Mouse (Mus musculus) right cerebral cortex, postnatal 14 days (tissue): ENCODE measurements around the gene Fam69a.
"Not testable (repeated sequence)": the region's sequence is repeated elsewhere in the genome, so short reads cannot be mapped to it uniquely, and the experiment has no call there.

Experiments
- DNase-seq: peaks from one replicate; pipeline ENCODE4 v3.0.0; 2022

Fam69a gene

GRCm38 (mm10) chr5:107978289-107979035 lies 8.4 kb downstream of the Fam69a start:
- no peak for DNase-seq

- no peak for DNase-seq
These were observed 9.1 kb downstream of the Fam69a start for GRCm38 (mm10) chr5:107977640-107978288.

DNA sequence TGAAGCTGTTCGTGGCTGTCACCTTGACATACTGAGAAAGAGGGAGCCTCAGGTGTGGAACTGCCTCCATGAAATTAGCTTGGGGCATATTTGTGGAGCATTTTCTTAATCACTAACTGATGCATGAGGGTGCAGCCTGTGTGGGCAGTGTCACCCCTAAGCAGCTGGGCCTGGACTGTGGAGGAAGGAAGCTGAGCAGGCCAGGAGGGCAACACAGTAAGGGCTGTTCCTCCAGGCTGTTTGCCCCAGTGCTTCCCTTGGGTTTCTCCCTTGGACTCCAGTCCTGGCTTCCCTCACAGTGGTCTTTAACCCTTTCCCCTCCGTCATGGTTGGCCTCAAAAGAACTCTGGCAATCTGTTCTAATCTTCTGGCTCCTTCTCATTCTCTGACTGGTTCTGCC lies 13.6 kb downstream of the Fam69a start:
- no peak for DNase-seq

DNA sequence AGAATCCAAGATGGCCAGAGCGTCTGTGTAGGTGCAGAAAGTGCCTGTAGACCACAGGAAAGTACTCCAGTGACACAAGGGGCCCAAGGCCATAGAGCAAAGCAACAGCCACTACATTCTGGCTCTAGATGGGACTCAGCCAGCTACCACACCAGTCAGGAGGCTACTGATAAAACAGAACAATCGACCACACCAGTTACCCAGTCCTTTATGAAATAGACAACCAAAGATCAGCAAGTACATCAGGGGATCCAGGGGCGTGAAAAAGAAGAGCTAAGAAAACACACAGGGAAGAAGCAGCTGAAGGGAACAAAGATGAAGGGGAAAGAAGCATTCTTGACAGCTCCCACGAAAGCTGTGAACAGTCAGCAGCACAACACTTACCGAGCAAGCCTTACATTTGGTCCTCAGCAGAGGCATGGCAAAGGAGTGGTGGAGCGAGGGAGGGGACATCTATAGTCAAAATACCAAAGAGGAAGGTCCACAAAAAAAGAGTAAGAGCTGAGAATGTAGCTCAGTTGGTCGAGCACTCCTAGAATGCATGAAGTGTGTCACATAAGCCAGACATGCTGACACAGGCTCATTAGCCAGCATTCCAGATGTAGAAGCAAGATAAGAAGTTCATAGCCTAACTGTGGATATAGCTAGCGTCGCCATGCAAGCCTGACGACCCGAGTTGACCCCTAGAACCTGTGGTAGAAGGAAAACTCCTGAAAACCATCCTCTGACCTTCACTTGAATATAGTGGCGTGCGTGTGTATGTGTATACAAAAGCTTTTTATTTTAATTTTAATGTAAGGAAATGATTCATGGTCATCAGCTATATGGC lies 14.2 kb downstream of the Fam69a start:
- DNase-seq, result no peak

DNA sequence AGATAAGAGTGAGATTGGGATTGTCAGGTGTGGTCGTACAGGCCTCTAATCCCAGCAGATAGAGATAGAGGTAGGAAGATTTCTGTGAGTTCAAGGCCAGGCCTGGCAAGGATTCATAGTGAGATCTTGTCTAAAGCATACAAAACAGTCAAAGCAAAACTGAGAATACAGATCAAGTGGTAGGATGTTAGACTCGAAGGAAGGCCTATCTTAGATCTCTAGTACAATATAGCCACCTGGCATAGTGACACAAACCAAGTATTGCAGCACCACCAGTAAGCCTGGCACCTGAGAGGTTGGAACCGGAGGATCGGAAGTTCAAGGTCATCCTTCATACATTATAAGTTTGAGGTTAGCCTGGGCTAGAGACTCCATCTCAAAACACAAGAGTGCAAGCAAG lies 15.8 kb downstream of the Fam69a start:
- DNase-seq, result no peak

GRCm38 (mm10) chr5:107969818-107970217 lies 17.1 kb downstream of the Fam69a start:
- not testable (repeated sequence) for DNase-seq

DNA sequence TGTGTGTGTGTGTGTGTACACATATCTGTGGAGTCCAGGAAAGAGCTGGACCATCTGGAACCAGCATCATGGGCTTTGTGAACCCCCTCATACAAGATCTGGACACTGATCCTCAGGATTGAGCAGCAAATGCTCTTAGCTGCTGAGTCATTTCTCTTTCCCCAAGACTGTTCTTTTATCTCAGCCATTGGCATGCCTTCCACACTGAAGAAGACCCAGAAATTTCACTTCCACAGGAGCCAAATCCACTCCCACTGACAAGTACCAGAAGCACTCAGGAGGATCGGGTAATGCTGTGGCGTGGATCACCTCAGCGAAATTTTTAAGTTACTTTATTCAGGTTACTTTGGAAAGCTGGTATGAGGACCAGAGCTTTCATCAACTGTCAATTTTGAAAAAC lies 18.8 kb downstream of the Fam69a start:
- no peak for DNase-seq

DNA sequence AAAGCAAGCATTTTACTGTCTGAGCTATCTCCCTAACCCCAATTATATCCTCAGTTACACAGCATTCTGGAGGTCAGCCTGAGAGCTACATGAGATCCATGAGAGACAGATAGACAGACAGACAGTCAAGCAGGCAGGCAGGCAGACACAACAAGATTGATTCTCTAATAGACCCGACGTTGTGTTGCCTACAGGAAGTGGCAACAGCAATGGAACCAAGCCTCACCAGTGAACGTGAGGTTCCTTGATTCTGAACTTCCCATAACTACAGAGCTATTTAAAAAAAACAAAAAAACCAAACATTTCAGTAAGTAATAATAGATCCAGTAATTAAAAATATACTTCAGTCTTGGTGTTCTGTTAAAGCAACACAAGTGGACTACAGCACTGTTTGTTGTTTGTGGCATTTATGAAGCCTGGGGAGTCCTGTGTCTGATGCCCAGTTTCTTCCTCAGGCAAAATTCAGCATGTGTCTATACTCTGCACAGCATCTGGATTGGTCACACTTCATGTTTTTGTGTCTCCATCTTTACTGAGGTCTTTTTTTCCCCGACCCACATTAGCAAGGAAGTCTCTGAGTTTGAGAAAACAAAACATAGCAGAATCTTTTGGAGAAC lies 19.9 kb downstream of the Fam69a start:
- no peak for DNase-seq

DNA sequence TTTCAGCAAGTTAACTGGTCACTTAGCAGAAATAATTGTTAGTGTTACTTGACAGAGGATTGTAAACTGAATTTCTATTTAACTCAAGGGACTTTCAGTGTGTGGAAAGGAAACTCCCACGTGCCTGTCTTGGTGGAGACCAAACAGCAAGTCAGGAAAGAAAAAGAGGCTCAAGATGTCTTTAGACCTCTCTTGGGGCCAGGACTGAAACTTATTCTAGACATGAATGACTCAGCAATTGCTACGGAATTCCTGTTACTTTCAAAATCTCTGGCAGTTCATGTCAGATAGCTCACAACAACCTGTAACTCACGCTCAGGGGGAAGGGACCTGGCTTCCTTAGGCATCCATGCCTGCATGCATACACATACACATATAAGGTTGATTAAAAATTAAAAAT lies 20.7 kb downstream of the Fam69a start:
- no peak for DNase-seq

DNA sequence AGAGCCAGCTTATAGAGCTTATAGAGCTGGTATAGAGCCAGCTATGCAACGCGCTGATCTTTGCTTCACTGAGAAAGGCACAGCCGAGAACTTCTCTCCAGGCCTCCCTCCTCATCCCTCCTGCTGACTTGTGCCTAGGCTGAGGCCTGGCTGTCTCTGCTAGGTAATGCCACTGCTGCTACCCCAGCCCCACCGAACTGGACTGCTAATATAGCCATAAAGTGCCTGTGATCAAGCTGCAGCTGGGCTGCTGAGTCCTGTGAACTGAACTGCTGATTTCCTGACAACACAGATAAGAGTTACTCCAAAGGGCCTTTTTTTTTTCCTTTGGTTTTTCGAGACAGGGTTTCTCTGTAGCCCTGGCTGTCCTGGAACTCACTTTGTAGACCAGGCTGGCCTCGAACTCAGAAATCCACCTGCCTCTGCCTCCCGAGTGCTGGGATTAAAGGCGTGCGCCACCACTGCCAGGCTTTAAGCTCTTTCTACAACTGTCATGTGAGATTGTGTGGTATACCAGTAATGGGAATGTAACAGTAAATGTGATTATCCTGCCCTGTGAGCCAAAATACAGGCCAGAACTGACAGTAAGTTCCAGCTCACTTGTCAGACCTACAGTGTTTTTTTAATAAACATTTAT lies 21.4 kb downstream of the Fam69a start:
- no peak for DNase-seq

GRCm38 (mm10) chr5:107964031-107964758 lies 22.7 kb downstream of the Fam69a start:
- no peak for DNase-seq

DNA sequence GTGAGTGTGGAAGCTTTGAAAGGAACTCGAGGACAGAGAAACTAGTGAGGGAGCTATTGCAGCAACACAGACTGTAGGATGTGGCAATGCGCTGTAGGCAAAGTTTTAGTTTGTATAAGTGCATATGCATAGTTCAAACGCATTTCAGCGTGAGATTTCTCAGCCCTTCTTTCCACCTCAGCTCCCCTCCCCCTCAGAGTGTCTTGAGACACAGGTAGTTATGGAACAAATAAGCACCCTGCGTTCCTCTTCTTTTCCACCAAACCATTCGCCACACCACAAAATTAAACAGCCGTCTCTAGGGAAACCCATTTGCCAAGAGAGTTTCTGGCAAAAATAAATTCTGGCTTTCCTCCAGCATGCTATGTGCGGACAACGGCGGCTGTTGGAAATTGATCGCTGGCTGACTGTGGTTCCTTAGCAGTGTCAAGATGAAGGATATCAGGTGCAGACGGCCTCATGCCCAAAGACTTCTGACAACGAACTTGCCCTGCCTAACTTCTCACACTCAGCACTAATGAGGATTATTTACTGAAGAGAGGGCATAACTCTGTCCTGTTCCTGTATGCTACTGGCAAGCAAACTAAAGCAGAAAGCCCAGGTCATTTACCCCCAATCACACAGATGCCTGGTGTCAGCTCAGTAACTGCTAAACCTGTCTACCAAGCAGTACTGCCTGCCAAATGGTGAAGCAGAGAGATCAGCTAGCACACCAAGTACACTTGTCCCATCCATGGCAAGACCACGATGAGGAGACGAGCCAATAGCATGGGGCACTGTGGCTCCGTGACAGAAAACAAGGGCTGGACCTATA lies 25.2 kb downstream of the Fam69a start:
- DNase-seq, result no peak

DNA sequence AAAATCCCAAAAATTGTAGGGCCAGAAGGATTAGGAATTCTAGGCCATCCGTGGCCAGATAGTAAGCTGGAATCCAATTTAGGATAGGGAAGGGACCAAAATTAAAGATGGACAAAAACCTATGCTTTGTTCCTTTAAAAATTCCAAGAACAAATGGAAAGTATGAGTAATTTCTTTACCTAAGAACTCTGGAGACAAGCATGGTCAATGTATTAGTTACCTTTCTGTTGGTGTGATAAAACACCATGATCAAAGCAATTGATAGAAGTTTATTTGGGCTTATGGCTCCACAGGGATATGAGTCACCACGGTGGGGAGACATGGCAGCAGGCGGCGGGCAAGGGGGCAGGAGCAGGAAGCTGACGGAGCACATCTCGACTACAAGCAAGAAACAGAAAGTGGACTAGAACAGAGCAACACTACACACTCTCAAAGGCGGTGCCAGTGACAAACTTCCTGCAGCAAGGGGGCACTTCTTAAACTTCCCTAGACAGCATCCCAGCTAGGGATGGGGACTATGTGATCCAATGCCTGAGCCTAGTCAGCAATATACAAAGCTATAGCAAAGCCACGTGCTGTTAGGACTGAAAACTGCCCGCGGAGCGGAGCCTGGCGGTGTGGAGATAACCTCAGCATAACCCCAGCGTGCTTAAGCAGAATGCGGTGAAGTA lies 26.2 kb downstream of the Fam69a start:
- DNase-seq, result no peak

GRCm38 (mm10) chr5:107959624-107960300 lies 27.1 kb downstream of the Fam69a start:
- no peak for DNase-seq

- DNase-seq, result no peak
These were observed 36.2 kb downstream of the Fam69a start for GRCm38 (mm10) chr5:107950643-107951042.

DNA sequence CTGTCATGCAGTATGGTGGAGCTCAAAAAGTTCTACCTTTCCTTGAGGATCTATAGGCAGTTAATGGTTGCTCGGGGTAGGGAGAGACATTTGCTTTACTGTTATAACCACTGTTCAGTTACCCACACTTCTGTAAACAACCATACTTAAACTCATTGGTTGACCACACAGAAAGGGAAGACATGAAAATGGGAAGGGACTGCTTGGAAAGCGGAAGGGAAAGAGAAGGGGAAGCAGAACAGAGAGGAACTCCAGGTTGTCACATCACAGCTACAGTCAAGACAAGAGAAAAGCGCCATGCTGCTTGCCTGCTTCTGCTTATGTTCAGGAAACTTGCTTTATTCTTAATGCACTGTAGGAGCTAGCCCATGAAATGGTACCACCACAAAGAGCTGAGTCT lies 37.3 kb downstream of the Fam69a start:
- DNase-seq, result no peak

- no peak for DNase-seq
These were observed 38.0 kb downstream of the Fam69a start for GRCm38 (mm10) chr5:107948899-107949298.

DNA sequence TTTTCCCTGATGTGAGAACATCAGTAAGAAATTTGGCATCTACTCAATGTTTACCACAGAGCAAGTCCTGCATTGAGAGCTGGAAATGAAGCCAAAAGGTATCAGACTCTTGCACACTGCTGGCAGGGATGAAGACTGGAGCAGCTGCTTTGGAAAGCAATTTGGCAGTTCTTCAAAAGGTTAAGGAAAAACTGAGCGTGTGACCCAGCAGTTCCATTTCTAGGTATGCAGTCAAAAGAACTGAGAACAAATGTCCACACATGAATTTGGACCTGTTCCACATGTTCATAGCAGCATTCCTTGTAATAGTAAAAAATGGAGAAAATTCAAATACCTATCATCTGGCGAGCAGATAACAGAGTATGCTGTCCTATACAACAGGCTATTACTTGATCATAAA lies 39.3 kb downstream of the Fam69a start:
- no peak for DNase-seq

GRCm38 (mm10) chr5:107946475-107946874 lies 40.4 kb downstream of the Fam69a start:
- DNase-seq, result no peak

DNA sequence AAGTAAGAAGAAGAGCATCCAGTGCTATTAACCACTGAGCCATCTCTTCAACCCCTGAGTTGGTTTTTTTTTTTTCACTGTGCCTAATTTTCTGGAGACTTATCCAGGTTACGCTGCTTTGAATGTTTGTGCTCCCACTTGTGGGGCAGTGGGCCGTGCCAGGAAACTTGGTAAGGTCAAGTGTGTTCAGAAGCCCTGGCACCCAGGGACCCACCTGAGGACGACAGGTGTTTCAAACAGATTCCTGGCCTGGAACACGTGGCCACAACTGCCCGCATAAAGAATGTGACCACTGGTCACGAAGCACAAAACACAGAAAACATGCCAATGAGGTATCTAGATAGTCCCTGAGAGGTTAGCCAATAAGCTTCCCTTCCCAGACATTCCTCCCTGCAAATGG lies 43.4 kb downstream of the Fam69a start:
- DNase-seq, result no peak
